Comparison of ENCODE assay signal across 9 mouse cellular contexts in the genomic region with DNA sequence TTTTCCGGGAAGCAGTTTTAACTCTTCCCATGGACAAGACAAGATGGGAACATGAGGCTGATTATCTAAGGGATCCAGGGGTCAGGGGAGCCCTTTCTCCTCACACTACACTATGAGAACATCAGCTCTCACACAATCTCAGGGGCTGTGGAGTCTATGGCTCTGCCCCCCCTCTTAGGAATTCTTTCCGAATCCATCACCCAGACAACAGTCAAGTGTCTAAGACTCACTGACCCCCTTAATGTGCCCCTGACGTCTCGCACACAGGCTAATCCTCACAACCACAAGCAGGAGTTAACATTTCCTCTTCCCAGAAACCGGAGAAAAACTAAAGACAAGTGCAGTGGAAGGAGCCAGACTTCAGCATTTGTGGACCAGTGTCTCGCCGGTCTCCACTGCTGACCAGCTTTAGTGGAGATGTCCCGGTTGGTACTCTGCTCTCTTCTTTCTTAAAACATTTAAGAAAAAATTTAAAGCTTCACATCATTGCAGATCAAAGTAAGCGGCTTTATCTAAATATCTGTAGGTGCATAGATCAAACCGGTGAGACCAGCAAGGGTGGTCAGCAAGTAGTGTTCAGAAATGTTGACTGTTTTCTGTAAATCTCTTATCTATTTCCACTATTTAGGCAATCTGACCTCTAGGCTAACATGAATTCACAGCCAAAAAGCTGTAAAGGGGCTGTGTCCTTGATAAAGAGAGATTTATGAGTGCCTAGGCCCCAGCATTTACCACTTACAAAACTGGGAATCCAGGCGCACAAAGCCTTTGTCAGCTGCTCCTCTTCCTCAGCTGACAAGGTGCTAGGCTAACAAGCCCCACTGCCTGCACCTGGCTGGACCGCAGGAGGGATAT. TPM values are rescaled to one million over a fixed set of nuclear protein-coding genes. Genes with fewer than 3 reads are reported as not detected.
DNase-seq lines count a peak whose midpoint lies in the region; ATAC-seq and TF ChIP-seq lines count a peak whose summit lies in the region.
"Had no signal": no experiment of that assay in that cellular context is flagged by ENCODE, and none has a peak within 500 bp of the region (broad histone marks: within the 10 kb centered on the region; RNA-seq: fewer than 3 reads in every experiment).

No protein-coding gene starts in this region.

- H3K4me3 ChIP-seq in kidney, postnatal 0 days (replicated peaks; ENCODE audit: low read depth, low read length) = peak overlapping the region; percentile 3; the same call in 1 of the 2 replicates
- peak overlapping the region; percentile 68 for H3K4me3 ChIP-seq in embryonic facial prominence, embryonic 10.5 days
- H3K4me3 ChIP-seq in hindbrain, postnatal 0 days (ENCODE audit: low read length) = peak overlapping the region; percentile 71
- peak overlapping the region; percentile 74 for H3K4me3 ChIP-seq in midbrain, postnatal 0 days (ENCODE audit: low read depth, low read length)
- H3K4me3 ChIP-seq: erythroblast, embryonic 14.5 days had no signal

- DNase-seq in kidney, postnatal 0 days (ENCODE audit: low spot score) = no peak
- no peak for DNase-seq in kidney, adult 9 months
- DNase-seq in embryonic facial prominence, embryonic 10.5 days (ENCODE audit: low spot score) = no peak
- DNase-seq in hindbrain, postnatal 0 days (ENCODE audit: low spot score) = no peak
- no peak for DNase-seq in midbrain, postnatal 0 days (ENCODE audit: low spot score)
- DNase-seq in layer of hippocampus, postnatal 10 days (ENCODE audit: low spot score in 2 of 2) = no peak
- DNase-seq in left cerebral cortex, adult 9 months (ENCODE audit: low spot score in 2 of 2) = no peak
- DNase-seq in right cerebral cortex, postnatal 36 days (ENCODE audit: low spot score in 2 of 2) = no peak

- H3K4me1 ChIP-seq in kidney, postnatal 0 days (replicated peaks; ENCODE audit: insufficient read depth, low read length) = no peaks in the 10 kb centered on the region
- peaks cover 43% of the 10 kb centered on the region for H3K4me1 ChIP-seq in embryonic facial prominence, embryonic 10.5 days
- no peaks in the 10 kb centered on the region for H3K4me1 ChIP-seq in hindbrain, postnatal 0 days (ENCODE audit: insufficient read depth, low read length)
- peaks cover 6% of the 10 kb centered on the region; the same call in 1 of the 2 replicates for H3K4me1 ChIP-seq in midbrain, postnatal 0 days (ENCODE audit: insufficient read depth, low read length)

- H3K27me3 ChIP-seq in kidney, postnatal 0 days (ENCODE audit: insufficient read depth, low read length) = 0 out of 2 replicates have a peak, but pooled peaks cover 4% of the 10 kb centered on the region
- peaks cover 39% of the 10 kb centered on the region for H3K27me3 ChIP-seq in embryonic facial prominence, embryonic 10.5 days (replicated peaks; ENCODE audit: low read depth, poor library complexity, severe bottlenecking)
- no peaks in the 10 kb centered on the region for H3K27me3 ChIP-seq in hindbrain, postnatal 0 days (ENCODE audit: insufficient read depth, low read length)
- no peaks in the 10 kb centered on the region for H3K27me3 ChIP-seq in midbrain, postnatal 0 days (ENCODE audit: insufficient read depth, low read length)

- no peaks in the 10 kb centered on the region for H3K9me3 ChIP-seq in kidney, postnatal 0 days (replicated peaks; ENCODE audit: low read length)
- no peaks in the 10 kb centered on the region for H3K9me3 ChIP-seq in embryonic facial prominence, embryonic 10.5 days
- no peaks in the 10 kb centered on the region for H3K9me3 ChIP-seq in hindbrain, postnatal 0 days (ENCODE audit: low read length)
- H3K9me3 ChIP-seq in midbrain, postnatal 0 days (ENCODE audit: low read length) = no peaks in the 10 kb centered on the region

- H3K4me2 ChIP-seq in kidney, postnatal 0 days (ENCODE audit: low read length) = peak overlapping the region; percentile 99
- H3K4me2 ChIP-seq in hindbrain, postnatal 0 days (ENCODE audit: low read depth, low read length) = peak overlapping the region; percentile 94
- peak overlapping the region; percentile 68 for H3K4me2 ChIP-seq in midbrain, postnatal 0 days (ENCODE audit: low read depth, low read length, poor library complexity, severe bottlenecking)

- WGBS in kidney, postnatal 0 days = 61% methylated on average over 12 of the region's 12 CpGs
- WGBS in embryonic facial prominence, embryonic 10.5 days = 63% methylated on average over 12 of the region's 12 CpGs
- 22% methylated on average over 12 of the region's 12 CpGs for WGBS in hindbrain, postnatal 0 days
- 19% methylated on average over 12 of the region's 12 CpGs for WGBS in midbrain, postnatal 0 days

- TF ChIP-seq CTCF in kidney, postnatal 0 days (IDR thresholded peaks at IDR 0.05; ENCODE audit: low read depth) = no peak
- no peak for TF ChIP-seq CTCF in hindbrain, postnatal 0 days (IDR thresholded peaks at IDR 0.05; ENCODE audit: low read depth)
- no peak for TF ChIP-seq CTCF in midbrain, postnatal 0 days (IDR thresholded peaks at IDR 0.05)

- no peaks in the 10 kb centered on the region for H3K36me3 ChIP-seq in kidney, postnatal 0 days (ENCODE audit: insufficient read depth, low read length)
- H3K36me3 ChIP-seq in embryonic facial prominence, embryonic 10.5 days (replicated peaks) = peaks cover 52% of the 10 kb centered on the region
- peaks cover 15% of the 10 kb centered on the region; the same call in 1 of the 2 replicates for H3K36me3 ChIP-seq in hindbrain, postnatal 0 days (ENCODE audit: insufficient read depth, low read length)
- H3K36me3 ChIP-seq in midbrain, postnatal 0 days (ENCODE audit: insufficient read depth, low read length) = peaks cover 18% of the 10 kb centered on the region; the same call in 1 of the 2 replicates

- H3K9ac ChIP-seq in kidney, postnatal 0 days (ENCODE audit: low read depth, low read length) = no peak overlapping the region; the same call in 1 of the 2 replicates
- peak overlapping the region; percentile 66 for H3K9ac ChIP-seq in hindbrain, postnatal 0 days (replicated peaks; ENCODE audit: low read length)
- peak overlapping the region; percentile 59 for H3K9ac ChIP-seq in midbrain, postnatal 0 days (replicated peaks; ENCODE audit: low read length, poor library complexity, severe bottlenecking)

- H3K27ac ChIP-seq in kidney, postnatal 0 days = no peak overlapping the region
- H3K27ac ChIP-seq in embryonic facial prominence, embryonic 10.5 days (replicated peaks) = peak overlapping the region; percentile 62
- H3K27ac ChIP-seq in hindbrain, postnatal 0 days = peak overlapping the region; percentile 69
- peak overlapping the region; percentile 78 for H3K27ac ChIP-seq in midbrain, postnatal 0 days (ENCODE audit: low read depth, low read length)

- ATAC-seq in kidney, postnatal 0 days (replicated peaks; ENCODE audit: low FRiP score, low read depth) = no peak
- no peak for ATAC-seq in hindbrain, postnatal 0 days
- no peak for ATAC-seq in midbrain, postnatal 0 days (ENCODE audit: low FRiP score)

RNA-seq across cellular contexts. Expression of a gene that starts 37.5 kb away (rescaled TPM):
- polyA plus RNA-seq in kidney, postnatal 0 days (2015; fragmentation: Nextera tagmentation; extraction: Ambion mirVana) = 84.6 and 86.5 TPM in 2 replicates
- polyA plus RNA-seq in embryonic facial prominence, embryonic 10.5 days (2016; fragmentation: Nextera tagmentation; extraction: Ambion mirVana) = 62.0 and 62.2 TPM in 2 replicates
- total RNA-seq in hindbrain, postnatal 0 days (2014; rRNA removed) = 72.2 and 77.4 TPM in 2 replicates
- 65.1 and 69.2 TPM in 2 replicates for polyA plus RNA-seq in hindbrain, postnatal 0 days (2015; fragmentation: Nextera tagmentation; extraction: Ambion mirVana)
- 67.4 and 70.3 TPM in 2 replicates for total RNA-seq in midbrain, postnatal 0 days (2014; rRNA removed)
- 58.7 and 59.1 TPM in 2 replicates for polyA plus RNA-seq in midbrain, postnatal 0 days (2015; fragmentation: Nextera tagmentation; extraction: Ambion mirVana)
- 100 to 1,000 TPM; 128 to 140 TPM for total RNA-seq in layer of hippocampus, postnatal 10 days (2021)

RNA-seq across cellular contexts. Expression of a gene that starts 42.2 kb away (rescaled TPM):
- 7.3 and 7.5 TPM in 2 replicates for polyA plus RNA-seq in kidney, postnatal 0 days (2015; fragmentation: Nextera tagmentation; extraction: Ambion mirVana)
- 31.6 and 32.6 TPM in 2 replicates for polyA plus RNA-seq in embryonic facial prominence, embryonic 10.5 days (2016; fragmentation: Nextera tagmentation; extraction: Ambion mirVana)
- total RNA-seq in hindbrain, postnatal 0 days (2014; rRNA removed) = 40.3 and 50.7 TPM in 2 replicates
- 24.4 and 26.0 TPM in 2 replicates for polyA plus RNA-seq in hindbrain, postnatal 0 days (2015; fragmentation: Nextera tagmentation; extraction: Ambion mirVana)
- 33.3 and 52.6 TPM in 2 replicates for total RNA-seq in midbrain, postnatal 0 days (2014; rRNA removed)
- 26.1 and 28.6 TPM in 2 replicates for polyA plus RNA-seq in midbrain, postnatal 0 days (2015; fragmentation: Nextera tagmentation; extraction: Ambion mirVana)
- total RNA-seq in layer of hippocampus, postnatal 10 days (2021) = 10 to 100 TPM; 65.0 to 66.6 TPM
- polyA plus RNA-seq: erythroblast, embryonic 14.5 days had no signal

RNA-seq across cellular contexts. Expression of a gene that starts 49.3 kb away (rescaled TPM):
- 26.8 and 27.1 TPM in 2 replicates for polyA plus RNA-seq in kidney, postnatal 0 days (2015; fragmentation: Nextera tagmentation; extraction: Ambion mirVana)
- 3.8 and 4.1 TPM in 2 replicates for polyA plus RNA-seq in embryonic facial prominence, embryonic 10.5 days (2016; fragmentation: Nextera tagmentation; extraction: Ambion mirVana)
- 0.79 and 2.4 TPM in 2 replicates for total RNA-seq in hindbrain, postnatal 0 days (2014; rRNA removed)
- 2.7 and 3.0 TPM in 2 replicates for polyA plus RNA-seq in hindbrain, postnatal 0 days (2015; fragmentation: Nextera tagmentation; extraction: Ambion mirVana)
- total RNA-seq in midbrain, postnatal 0 days (2014; rRNA removed) = 1.3 and 1.5 TPM in 2 replicates
- polyA plus RNA-seq in midbrain, postnatal 0 days (2015; fragmentation: Nextera tagmentation; extraction: Ambion mirVana) = 2.9 and 3.3 TPM in 2 replicates
- total RNA-seq in layer of hippocampus, postnatal 10 days (2021) = 1 to 10 TPM; 1.3 to 1.8 TPM
- polyA plus RNA-seq: erythroblast, embryonic 14.5 days had no signal

RNA-seq across cellular contexts. Expression of a gene that starts 54.0 kb away (rescaled TPM):
- polyA plus RNA-seq in kidney, postnatal 0 days (2015; fragmentation: Nextera tagmentation; extraction: Ambion mirVana) = 198 and 233 TPM in 2 replicates
- 12.3 and 12.9 TPM in 2 replicates for polyA plus RNA-seq in embryonic facial prominence, embryonic 10.5 days (2016; fragmentation: Nextera tagmentation; extraction: Ambion mirVana)
- total RNA-seq in hindbrain, postnatal 0 days (2014; rRNA removed) = 8.7 and 9.1 TPM in 2 replicates
- polyA plus RNA-seq in hindbrain, postnatal 0 days (2015; fragmentation: Nextera tagmentation; extraction: Ambion mirVana) = 31.2 and 31.4 TPM in 2 replicates
- 6.2 and 11.3 TPM in 2 replicates for total RNA-seq in midbrain, postnatal 0 days (2014; rRNA removed)
- polyA plus RNA-seq in midbrain, postnatal 0 days (2015; fragmentation: Nextera tagmentation; extraction: Ambion mirVana) = 18.7 and 19.7 TPM in 2 replicates
- total RNA-seq in layer of hippocampus, postnatal 10 days (2021) = 10 to 100 TPM; 43.1 to 44.7 TPM
- polyA plus RNA-seq: erythroblast, embryonic 14.5 days had no signal

RNA-seq across cellular contexts. Expression of a gene that starts 55.1 kb away (rescaled TPM):
- 5.5 and 7.4 TPM in 2 replicates for polyA plus RNA-seq in kidney, postnatal 0 days (2015; fragmentation: Nextera tagmentation; extraction: Ambion mirVana)
- polyA plus RNA-seq in embryonic facial prominence, embryonic 10.5 days (2016; fragmentation: Nextera tagmentation; extraction: Ambion mirVana) = 2.8 and 3.7 TPM in 2 replicates
- total RNA-seq in hindbrain, postnatal 0 days (2014; rRNA removed) = 5.4 TPM in 1 of 2 replicates, not detected in the other
- polyA plus RNA-seq in hindbrain, postnatal 0 days (2015; fragmentation: Nextera tagmentation; extraction: Ambion mirVana) = 2.2 and 2.9 TPM in 2 replicates
- 1.1 and 5.2 TPM in 2 replicates for total RNA-seq in midbrain, postnatal 0 days (2014; rRNA removed)
- polyA plus RNA-seq in midbrain, postnatal 0 days (2015; fragmentation: Nextera tagmentation; extraction: Ambion mirVana) = 2.5 and 2.6 TPM in 2 replicates
- 1 to 10 TPM in 1 of 2 experiments, under 1 TPM in 1; 0.85 to 1.1 TPM for total RNA-seq in layer of hippocampus, postnatal 10 days (2021)
- polyA plus RNA-seq: erythroblast, embryonic 14.5 days had no signal

Comparison
In these comparisons a context has a peak if more than half of its experiments do, and no peak if none do; other contexts are left out.
1. H3K4me3 ChIP-seq: peak in every context shown above with its lines; median percentile 74 in midbrain, postnatal 0 days; 71 in hindbrain, postnatal 0 days; 68 in embryonic facial prominence, embryonic 10.5 days; 3 in kidney, postnatal 0 days.